Mouse (Mus musculus): Measurements from ENCODE around the gene Dis3.
"Not testable (repeated sequence)": the region's sequence is repeated elsewhere in the genome, so short reads cannot be mapped to it uniquely, and the experiment has no call there.

The Dis3 gene

DNA sequence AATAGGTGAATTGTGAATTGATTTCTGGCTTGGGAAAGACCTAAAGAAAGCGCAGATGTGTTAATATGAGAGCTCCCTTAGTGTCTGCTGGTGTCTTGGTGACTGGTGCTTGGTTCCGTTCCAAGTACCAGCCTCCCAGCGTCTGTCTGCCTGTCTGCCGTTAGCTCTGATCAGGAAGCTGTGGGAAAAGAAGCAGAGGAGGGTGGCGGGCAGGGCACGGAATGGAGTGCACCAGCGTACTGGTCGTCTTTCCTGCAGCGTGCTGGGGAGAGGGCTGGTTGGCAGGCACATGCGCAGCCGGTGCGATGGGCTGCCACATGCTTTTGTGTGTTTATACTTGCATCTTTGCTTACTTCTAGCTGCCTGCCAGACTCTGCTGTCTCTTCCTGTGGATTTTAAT is 39.0 kb downstream of the Dis3 start:
- DNase-seq: no peak

DNA sequence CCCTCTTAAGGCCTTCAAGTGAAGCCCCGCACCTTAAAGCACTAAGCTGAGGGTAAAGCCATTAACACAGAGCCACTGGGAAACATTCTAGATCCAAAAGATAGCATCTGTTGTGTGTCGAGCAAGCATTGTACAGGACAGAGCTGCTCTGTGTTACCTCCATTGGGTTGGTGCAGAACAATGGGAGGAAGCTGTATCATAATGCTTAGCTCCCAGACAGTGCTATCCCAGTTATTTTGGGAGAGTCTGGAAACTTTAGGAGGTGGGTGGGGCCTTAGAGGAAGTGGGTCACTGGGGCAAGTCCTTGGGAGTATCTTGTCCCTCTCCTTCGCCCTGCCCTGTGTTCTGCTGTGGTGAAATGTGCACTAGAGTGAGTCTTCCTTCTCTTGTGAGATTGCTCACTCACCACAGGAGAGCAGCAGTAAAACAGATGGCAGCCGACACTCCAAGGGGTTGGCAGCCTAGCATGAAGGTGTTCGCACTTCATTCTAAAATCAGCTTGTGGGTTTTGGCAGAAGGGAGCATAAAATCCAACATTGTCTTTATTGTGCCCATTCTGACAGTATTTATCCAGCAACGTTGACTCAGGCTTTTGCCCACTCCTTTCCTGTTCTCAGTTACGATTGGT is 40.5 kb downstream of the Dis3 start:
- peak; percentile 27 for DNase-seq

DNA sequence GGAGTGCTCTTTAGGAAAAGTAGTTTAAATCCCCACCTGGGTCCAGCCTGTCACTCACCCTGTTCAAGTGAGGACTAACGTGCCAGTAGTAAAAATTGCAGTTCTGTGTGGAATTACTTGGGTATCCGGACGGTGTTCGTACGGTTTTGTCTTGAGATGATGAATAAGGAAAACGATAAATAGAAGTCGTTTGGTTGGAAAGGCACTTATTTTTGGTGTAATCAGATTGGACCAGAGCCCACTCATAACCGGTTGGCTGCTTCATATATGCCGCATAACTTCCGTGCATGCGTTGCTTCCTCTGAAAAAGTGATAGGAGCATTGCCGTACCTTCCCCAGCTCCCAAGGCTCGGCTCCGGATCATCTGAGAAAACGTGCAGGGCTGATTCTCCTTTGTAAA is 52.8 kb downstream of the Dis3 start:
- DNase-seq: peak; percentile 11

DNA sequence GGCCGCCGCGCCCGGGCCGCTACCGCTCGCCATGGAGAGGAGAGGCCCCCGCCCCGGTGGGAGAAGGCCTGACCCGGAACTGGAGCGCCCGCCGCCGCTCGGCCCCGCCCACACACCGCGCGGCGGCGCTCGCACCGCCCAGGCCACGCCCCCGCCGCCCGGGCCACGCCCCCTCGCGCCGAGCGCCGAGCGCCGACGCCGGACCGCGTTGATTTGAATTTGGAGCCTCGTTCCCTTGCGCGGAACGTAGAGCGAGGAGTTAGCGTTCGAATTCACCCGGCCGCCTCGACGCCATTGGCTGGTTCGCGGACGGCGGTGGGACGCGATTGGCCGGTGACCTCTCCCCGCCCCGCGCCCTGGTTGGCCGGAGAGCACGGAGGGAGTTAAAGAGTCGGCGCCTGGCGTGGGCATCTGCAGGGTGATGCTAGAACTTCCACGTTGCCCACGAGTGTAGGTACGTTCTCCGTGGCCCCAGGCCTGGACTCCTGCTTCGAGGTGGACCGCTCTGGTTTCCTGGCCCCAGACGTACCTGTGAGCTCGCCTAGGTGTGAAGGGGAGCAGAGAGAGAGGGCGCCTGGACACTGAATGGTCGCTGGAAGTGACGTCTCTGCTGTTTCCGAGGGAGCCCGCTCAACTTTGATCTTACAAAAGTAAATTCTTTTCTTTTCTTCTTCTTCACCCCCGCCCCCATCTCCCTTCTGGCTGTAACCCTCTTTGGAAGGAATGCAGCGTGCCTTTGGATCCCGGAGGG is 53.4 kb downstream of the Dis3 start, which contains the start of the genes Mzt1 and Bora:
Gene Mzt1, minus strand, starts transcription at position 104 of the 751 bp plus-strand sequence.
Gene Bora, plus strand, starts transcription at position 192 of the 751 bp plus-strand sequence.
- DNase-seq: peak; percentile 91

DNA sequence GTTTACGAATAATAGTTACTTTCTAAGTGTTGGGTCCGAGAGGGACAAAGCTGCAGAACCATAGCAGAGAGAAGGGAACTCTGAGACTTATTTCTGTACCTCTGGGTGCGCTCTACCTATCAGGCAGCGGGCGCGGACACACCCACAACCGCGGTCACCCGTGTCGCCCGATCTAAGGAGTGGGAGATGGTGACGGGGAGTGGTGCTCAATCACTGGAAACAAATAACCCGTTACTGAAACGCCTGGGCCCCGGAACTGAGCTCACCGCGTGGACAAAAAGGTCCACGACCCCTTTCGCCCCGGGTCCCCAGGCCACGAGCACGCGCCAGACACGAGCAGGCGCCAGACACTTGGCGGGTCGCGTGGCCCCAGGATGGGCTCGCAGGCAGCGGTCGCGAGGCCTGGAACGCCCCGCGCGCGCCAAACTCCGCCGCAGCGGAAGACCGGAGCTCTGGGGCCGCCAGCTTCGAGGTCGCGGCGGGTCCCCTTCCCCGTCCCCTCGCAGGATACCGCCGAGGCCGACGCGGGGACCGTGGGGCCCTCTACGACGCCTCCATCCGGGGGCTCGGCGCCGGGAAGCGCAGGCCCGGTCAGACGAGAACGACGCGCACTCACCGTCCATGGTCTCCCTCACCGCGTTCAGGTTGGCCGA is 54.1 kb downstream of the Dis3 start:
- DNase-seq: no peak

DNA sequence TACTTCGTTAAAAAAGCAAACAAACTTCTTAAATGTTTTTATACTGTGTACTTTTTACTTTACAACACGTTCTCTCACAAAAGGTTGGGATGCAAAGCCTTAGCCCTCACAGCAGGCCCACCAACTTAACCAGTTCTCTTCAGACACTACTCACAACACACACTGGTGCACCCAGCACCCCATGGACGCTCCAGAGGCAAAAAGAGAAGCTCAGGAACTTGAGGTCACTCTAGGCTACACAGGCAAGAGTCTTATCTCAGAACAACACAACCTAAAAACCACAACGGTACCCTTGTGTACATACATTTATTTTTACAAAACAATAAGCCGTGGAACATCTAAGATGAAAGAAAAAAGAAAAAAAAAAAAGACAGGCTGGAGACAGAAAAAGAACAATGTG is 54.9 kb downstream of the Dis3 start:
- no peak for DNase-seq

DNA sequence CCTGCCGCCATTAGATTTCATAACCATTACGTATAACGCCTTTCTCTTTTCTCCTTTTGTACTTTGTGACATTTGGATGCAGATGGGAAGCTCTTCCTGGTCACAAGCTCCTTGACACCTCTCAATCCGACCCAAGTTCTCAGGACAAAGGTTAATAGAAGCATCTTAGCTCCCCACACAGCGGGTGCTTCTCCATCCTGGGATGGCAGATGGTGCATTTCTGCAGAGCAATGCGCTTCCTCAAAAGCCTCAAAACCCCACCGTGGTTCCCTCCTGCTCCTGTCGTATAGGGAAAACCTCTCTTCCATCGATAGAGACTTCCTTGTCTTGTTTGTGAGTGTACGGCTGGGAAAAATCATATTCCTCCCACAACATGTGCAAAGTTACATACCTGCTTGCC is 55.5 kb downstream of the Dis3 start:
- no peak for DNase-seq

DNA sequence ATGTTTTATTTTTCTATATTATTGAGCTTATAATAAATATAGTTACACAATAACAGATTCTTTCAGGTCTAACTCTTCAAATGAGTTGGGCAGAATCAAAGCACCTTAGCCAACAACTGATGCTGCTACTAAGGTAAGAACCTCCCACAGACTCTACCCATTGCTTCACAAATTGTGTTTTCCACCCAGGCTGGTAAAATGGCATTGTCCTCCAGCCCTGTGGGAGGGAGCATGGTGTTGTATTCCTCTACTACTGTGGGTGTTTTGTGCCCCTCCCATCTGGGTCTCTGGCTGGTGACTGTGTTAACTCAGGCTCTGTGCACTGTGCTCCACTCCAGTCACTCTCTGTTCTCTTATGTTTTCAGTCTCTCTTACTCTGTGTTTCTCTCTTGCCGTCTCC is 56.1 kb downstream of the Dis3 start:
- no peak for DNase-seq

DNA sequence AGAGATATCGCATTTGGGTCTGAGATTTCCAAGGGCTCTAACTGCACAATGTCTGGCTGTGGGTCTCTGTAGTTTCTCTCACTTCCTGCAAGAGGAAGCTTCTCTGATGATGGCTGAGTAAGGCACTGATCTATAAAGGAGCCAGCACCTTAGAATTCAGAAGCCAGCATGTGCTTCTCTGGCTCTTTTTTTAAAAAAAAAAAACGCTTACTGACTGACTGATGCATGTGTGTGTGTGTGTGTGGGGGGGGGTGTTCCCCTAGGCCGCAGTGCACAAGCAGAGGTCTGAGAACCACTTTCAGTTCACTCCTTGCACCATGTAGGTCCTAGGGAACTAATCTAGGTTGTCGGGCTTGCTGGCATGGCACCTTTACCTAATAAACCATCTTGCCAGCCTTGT is 58.2 kb downstream of the Dis3 start:
- no peak for DNase-seq

DNA sequence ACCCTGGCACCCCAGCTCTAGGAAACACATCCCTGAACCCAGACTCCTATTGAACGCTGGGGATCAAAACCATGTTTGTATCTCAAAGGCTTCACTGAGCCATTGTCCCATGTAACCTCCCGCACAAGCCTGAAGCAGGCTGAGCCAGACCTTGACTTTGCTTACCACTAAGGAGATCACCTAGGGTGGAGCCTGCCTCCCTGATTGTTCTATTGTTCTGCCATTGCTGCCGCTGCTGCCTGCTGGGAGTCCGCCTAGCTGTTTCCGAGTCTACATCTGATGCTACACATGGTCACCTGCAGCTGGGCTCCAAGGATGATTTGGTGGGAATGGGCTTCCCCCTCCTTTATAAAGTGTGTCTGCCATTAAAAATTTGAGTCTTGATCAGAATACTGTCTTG is 60.3 kb downstream of the Dis3 start:
- DNase-seq: not testable (repeated sequence)

DNA sequence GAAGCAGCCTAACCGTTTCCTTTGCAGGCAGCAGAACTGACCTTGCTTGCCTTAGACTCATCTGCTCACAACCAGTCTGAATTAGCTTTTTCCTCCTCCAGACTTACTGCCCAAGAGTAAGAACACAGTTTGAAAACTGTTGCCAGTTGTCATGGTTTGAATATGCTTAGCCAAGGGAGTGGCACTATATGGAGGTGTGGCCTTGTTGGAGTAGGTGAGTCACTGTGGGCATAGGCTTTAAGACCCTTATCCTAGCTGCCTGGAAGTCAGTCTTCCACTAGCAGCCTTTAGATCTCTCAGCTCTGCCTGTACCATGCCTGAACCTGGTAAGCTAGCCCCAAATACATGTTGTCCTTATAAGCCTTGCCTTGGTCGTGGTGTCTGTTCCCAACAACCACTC is 61.9 kb downstream of the Dis3 start:
- no peak for DNase-seq

DNA sequence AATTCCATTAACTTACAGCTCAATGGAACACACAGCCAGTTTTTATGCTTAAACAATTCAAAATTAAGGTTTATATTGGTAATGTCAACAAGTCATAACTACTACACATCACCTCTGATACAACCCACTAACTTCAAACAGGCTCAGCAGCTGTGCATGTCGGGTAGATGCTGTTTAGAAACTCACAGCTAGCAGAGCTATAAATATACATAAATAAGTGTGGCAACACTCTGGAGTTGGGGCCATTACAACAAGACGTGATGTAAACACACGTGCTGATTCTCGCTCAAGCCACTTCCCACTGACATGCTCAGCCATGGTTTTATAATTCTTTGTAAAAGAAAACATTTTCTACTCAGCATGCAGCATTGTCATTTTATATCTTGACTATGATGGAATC is 63.5 kb downstream of the Dis3 start:
- DNase-seq: no peak

DNA sequence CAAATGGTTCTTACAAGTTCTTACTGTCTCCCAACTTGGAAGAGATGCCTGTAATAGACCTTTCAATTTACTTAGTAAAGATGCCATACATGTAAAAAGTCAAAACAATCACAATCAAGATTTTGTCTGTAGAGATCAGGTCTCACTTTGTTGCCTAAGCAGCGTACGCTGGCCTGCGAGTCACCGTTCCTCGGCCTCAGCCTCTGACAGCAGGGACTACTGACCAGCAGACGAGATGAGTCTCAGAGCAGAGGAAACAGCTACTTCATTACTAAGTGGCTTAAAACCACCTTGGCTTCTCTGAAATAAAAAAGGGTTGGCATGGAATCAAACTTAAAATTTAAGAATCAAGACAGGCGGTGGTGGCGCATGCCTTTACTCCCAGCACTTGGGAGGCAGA is 64.7 kb downstream of the Dis3 start:
- DNase-seq: not testable (repeated sequence)

DNA sequence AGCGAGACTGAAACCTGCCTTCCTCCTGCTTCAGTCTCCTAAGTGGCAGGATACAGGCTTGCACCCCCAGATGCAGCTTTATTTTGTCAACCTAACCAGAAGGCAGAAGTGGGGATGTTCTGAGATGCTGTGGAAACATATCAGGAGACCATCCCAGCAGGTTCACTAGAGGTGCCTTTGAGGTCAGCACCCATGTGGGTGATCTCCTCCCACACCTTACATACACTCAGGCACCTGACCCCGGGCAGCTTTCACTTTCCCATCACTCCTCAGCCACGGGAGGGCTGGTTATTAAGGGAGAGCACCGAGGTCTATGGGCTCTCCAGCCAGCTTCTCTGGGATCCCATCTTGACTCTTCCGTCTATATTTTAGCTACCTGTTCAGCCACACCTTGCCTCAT is 67.0 kb downstream of the Dis3 start:
- no peak for DNase-seq

DNA sequence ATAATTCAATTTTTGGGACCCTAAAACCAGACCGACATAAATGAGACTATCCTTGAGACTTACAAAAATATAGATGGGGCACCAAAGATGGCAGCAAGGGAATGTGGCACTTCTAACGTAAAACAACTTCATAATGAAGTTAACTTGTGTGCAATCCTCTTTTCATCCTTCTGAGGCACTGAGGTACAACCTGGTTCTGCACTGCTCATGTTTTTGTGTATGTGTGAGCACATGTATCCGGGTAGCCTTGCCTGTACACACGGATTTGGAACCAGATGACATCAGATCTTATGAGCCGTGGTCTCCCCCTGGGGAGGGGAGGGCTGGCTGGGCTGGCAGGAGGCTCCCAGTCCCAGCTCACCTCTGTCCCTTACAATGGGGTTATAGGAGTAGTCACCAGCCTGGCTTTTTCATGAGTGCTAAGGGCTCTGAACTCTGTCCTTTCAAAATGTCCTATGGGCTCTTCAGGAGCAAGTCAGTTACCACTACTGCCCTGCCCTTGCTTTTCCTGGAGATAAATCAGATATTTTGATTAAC is 68.2 kb downstream of the Dis3 start:
- no peak for DNase-seq

DNA sequence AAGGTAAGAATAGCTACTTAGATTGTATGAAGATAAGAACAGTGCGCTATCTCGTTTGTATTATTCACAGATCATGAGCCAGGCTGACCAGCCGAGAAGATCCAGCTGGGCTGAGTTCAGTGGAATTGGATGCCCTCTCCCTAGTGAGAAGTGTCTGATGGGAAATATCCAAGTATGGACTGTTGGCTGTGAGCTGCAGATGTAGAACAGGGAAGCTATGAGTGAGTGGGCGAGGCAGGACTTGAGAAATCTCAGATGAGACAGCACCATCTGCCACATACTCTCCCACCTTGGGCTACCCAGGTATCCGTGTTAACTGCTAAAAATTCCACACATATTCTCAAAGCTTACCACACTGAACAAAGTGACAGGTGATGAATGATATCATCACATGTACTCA is 69.6 kb downstream of the Dis3 start:
- no peak for DNase-seq

Measured in cerebellum, adult 8-10 months (tissue).